Mouse (Mus musculus) T-helper 2 cell (primary cell): Measurements from ENCODE around the gene Gabrb2.

Experiments used
- in situ Hi-C: fragments of 300-600 bp; cut with MboI, MseI; formaldehyde crosslinking; loops from one replicate; pipeline ENCODE4 v1.15.1; 2025; ENCODE audit warnings: high pct_unique_total_duplicates

Gabrb2 gene

GRCm38 (mm10) chr11:42532577-42532976, 113.0 kb downstream of the Gabrb2 start:
- in situ Hi-C loops: no loop called here

- in situ Hi-C loops: no loop called here
Observed at GRCm38 (mm10) chr11:42535286-42535685, 115.7 kb downstream of the Gabrb2 start.

- in situ Hi-C loops: no loop called here
Observed at GRCm38 (mm10) chr11:42535861-42536260, 116.3 kb downstream of the Gabrb2 start.

GRCm38 (mm10) chr11:42542861-42543260, 123.3 kb downstream of the Gabrb2 start:
- in situ Hi-C loops: no loop called here

- in situ Hi-C loops: no loop called here
Observed at GRCm38 (mm10) chr11:42566023-42566422, 146.5 kb downstream of the Gabrb2 start.

GRCm38 (mm10) chr11:42571467-42571866, 151.9 kb downstream of the Gabrb2 start:
- in situ Hi-C loops: no loop called here

- in situ Hi-C loops: no loop called here
Observed at GRCm38 (mm10) chr11:42575146-42575873, 155.8 kb downstream of the Gabrb2 start.

GRCm38 (mm10) chr11:42579804-42580203, 160.2 kb downstream of the Gabrb2 start:
- in situ Hi-C loops: no loop called here

- in situ Hi-C loops: no loop called here
Observed at GRCm38 (mm10) chr11:42581123-42581522, 161.6 kb downstream of the Gabrb2 start.

GRCm38 (mm10) chr11:42581753-42582152, 162.2 kb downstream of the Gabrb2 start:
- in situ Hi-C loops: no loop called here

- in situ Hi-C loops: no loop called here
Observed at GRCm38 (mm10) chr11:42592418-42592817, 172.9 kb downstream of the Gabrb2 start.

GRCm38 (mm10) chr11:42606225-42606624, 186.7 kb downstream of the Gabrb2 start:
- in situ Hi-C loops: no loop called here

- in situ Hi-C loops: no loop called here
Observed at GRCm38 (mm10) chr11:42609128-42609763, 189.7 kb downstream of the Gabrb2 start.

GRCm38 (mm10) chr11:42618195-42618594, 198.6 kb downstream of the Gabrb2 start:
- in situ Hi-C loops: no loop called here

GRCm38 (mm10) chr11:42621109-42621508, 201.6 kb downstream of the Gabrb2 start:
- in situ Hi-C loops: no loop called here

GRCm38 (mm10) chr11:42650111-42650510, 230.6 kb downstream of the Gabrb2 start:
- in situ Hi-C loops: no loop called here

GRCm38 (mm10) chr11:42651572-42651971, 232.0 kb downstream of the Gabrb2 start:
- in situ Hi-C loops: no loop called here

GRCm38 (mm10) chr11:42654189-42654588, 234.6 kb downstream of the Gabrb2 start:
- in situ Hi-C loops: no loop called here

GRCm38 (mm10) chr11:42668657-42669056, 249.1 kb downstream of the Gabrb2 start:
- in situ Hi-C loops: no loop called here
